Mouse (Mus musculus) right cerebral cortex, adult 2 months (tissue): ENCODE data around the gene Actn4.
"Not testable (repeated sequence)": the region's sequence is repeated elsewhere in the genome, so short reads cannot be mapped to it uniquely, and the experiment has no call there.

Source experiments
- DNase-seq, 2 experiments: peaks; one replicate each; pipeline ENCODE4 v3.0.0; 2021 to 2022; ENCODE audit warnings: low spot score in 2 of 2

Gene Actn4

GRCm38 (mm10) chr7:28888701-28889161, 73.4 kb downstream of the Actn4 start:
- DNase-seq, result no peak

GRCm38 (mm10) chr7:28886486-28886885, 75.7 kb downstream of the Actn4 start:
- no peak for DNase-seq

- DNase-seq, result not testable (repeated sequence)
These were observed 78.4 kb downstream of the Actn4 start for GRCm38 (mm10) chr7:28883704-28884103.

- DNase-seq, result no peak
These were observed 79.1 kb downstream of the Actn4 start for GRCm38 (mm10) chr7:28883039-28883438.

GRCm38 (mm10) chr7:28881199-28881598, 80.9 kb downstream of the Actn4 start, which contains the start of gene Capn12:
Gene Capn12, plus strand, starts transcription at chr7:28881422.
- no peak for DNase-seq

GRCm38 (mm10) chr7:28880554-28880953, 81.6 kb downstream of the Actn4 start:
- DNase-seq, result no peak

GRCm38 (mm10) chr7:28879606-28880005, 82.5 kb downstream of the Actn4 start:
- DNase-seq, result no peak

GRCm38 (mm10) chr7:28877856-28878255, 84.3 kb downstream of the Actn4 start:
- no peak for DNase-seq

- no peak for DNase-seq
These were observed 85.0 kb downstream of the Actn4 start for GRCm38 (mm10) chr7:28877155-28877554.

- no peak for DNase-seq
These were observed 86.0 kb downstream of the Actn4 start for GRCm38 (mm10) chr7:28876099-28876498.

GRCm38 (mm10) chr7:28874565-28874964, 87.6 kb downstream of the Actn4 start:
- no peak for DNase-seq

- DNase-seq, result no peak
These were observed 91.1 kb downstream of the Actn4 start for GRCm38 (mm10) chr7:28870901-28871664.

GRCm38 (mm10) chr7:28867508-28868340, 94.4 kb downstream of the Actn4 start:
- DNase-seq, result peak; percentile 63 to 69

- no peak for DNase-seq
These were observed 95.2 kb downstream of the Actn4 start for GRCm38 (mm10) chr7:28866769-28867507.

GRCm38 (mm10) chr7:28865481-28866300, 96.4 kb downstream of the Actn4 start:
- peak; percentile 90 to 92 for DNase-seq

GRCm38 (mm10) chr7:28864288-28864750, 97.8 kb downstream of the Actn4 start:
- DNase-seq, result no peak

- no peak for DNase-seq
These were observed 98.6 kb downstream of the Actn4 start, which contains the start of gene Lgals7 for GRCm38 (mm10) chr7:28863540-28863939. Gene Lgals7, plus strand, starts transcription at chr7:28863853.

- DNase-seq, result peak; percentile 56 to 64
These were observed 99.2 kb downstream of the Actn4 start for GRCm38 (mm10) chr7:28862817-28863499.

GRCm38 (mm10) chr7:28860898-28861297, 101.2 kb downstream of the Actn4 start:
- DNase-seq, result no peak

- DNase-seq, result no peak
These were observed 102.2 kb downstream of the Actn4 start for GRCm38 (mm10) chr7:28859953-28860352.
